8 mouse cellular contexts compared by ENCODE assay signal in genomic region chr9:35108916-35109315, GRCm38 (mm10). TPM values are rescaled to one million over a fixed set of nuclear protein-coding genes. Genes with fewer than 3 reads are reported as not detected.
DNase-seq lines count a peak whose midpoint lies in the region; ATAC-seq lines count a peak whose summit lies in the region.

No protein-coding gene starts in this region.

- H3K27me3 ChIP-seq in intestine, embryonic 16.5 days (replicated peaks; ENCODE audit: control insufficient read depth, insufficient read depth, low read length) = no peaks in the 10 kb centered on the region
- H3K27me3 ChIP-seq in liver, embryonic 12.5 days (replicated peaks) = no peaks in the 10 kb centered on the region

- H3K4me3 ChIP-seq in intestine, embryonic 16.5 days (ENCODE audit: low read length) = no peak overlapping the region
- H3K4me3 ChIP-seq in liver, embryonic 12.5 days = no peak overlapping the region

- H3K9me3 ChIP-seq in intestine, embryonic 16.5 days (ENCODE audit: control insufficient read depth, low read length) = no peaks in the 10 kb centered on the region
- H3K9me3 ChIP-seq in liver, embryonic 12.5 days (replicated peaks) = no peaks in the 10 kb centered on the region

- H3K27ac ChIP-seq in intestine, embryonic 16.5 days (ENCODE audit: low read length) = peak overlapping the region; percentile 23
- peak overlapping the region; percentile 76 for H3K27ac ChIP-seq in liver, embryonic 12.5 days

- no peak for ATAC-seq in intestine, embryonic 16.5 days
- no peak for ATAC-seq in liver, embryonic 12.5 days

- peaks cover 56% of the 10 kb centered on the region for H3K4me1 ChIP-seq in intestine, embryonic 16.5 days (ENCODE audit: control insufficient read depth, insufficient read depth, low read length)
- H3K4me1 ChIP-seq in liver, embryonic 12.5 days = peaks cover 97% of the 10 kb centered on the region

- no peak overlapping the region for H3K4me2 ChIP-seq in intestine, embryonic 16.5 days (ENCODE audit: low read depth, low read length)
- peak overlapping the region; percentile 44 for H3K4me2 ChIP-seq in liver, embryonic 12.5 days

- no peak overlapping the region for H3K9ac ChIP-seq in intestine, embryonic 16.5 days (ENCODE audit: low read depth, low read length)
- H3K9ac ChIP-seq in liver, embryonic 12.5 days = peak overlapping the region; percentile 55

- WGBS in intestine, embryonic 16.5 days = 47% methylated on average over 5 of the region's 5 CpGs
- 55% methylated on average over 5 of the region's 5 CpGs for WGBS in liver, embryonic 12.5 days (ENCODE audit: insufficient replicate concordance)

- H3K36me3 ChIP-seq in intestine, embryonic 16.5 days (ENCODE audit: control insufficient read depth, insufficient read depth, low read length) = no peaks in the 10 kb centered on the region
- H3K36me3 ChIP-seq in liver, embryonic 12.5 days = peaks cover 62% of the 10 kb centered on the region

- DNase-seq in adrenal gland, postnatal 10 days = peak; percentile 56
- no peak for DNase-seq in adrenal gland, postnatal 4 days (ENCODE audit: low spot score in 2 of 2)
- peak; percentile 63 for DNase-seq in cerebellum, adult 9-10 months
- DNase-seq in gastrocnemius, postnatal 10 days = peak; percentile 73
- peak; percentile 70 for DNase-seq in right cerebral cortex, postnatal 25 days
- DNase-seq in thymus, postnatal 4 days = no peak

RNA-seq across cellular contexts. Expression of gene St3gal4, which starts 10.2 kb away (rescaled TPM):
- total RNA-seq in adrenal gland, postnatal 10 days (2021) = 10 to 100 TPM; 39.2 to 40.2 TPM
- 10 to 100 TPM; 31.1 to 38.5 TPM for total RNA-seq in adrenal gland, postnatal 4 days (2021)
- total RNA-seq in gastrocnemius, postnatal 10 days (2021) = 10 to 100 TPM; 12.7 to 13.1 TPM
- 250 and 291 TPM in 2 replicates for polyA plus RNA-seq in intestine, embryonic 16.5 days (2015; fragmentation: Nextera tagmentation; extraction: Ambion mirVana)
- polyA plus RNA-seq in liver, embryonic 12.5 days (2016; fragmentation: Nextera tagmentation; extraction: Ambion mirVana) = 27.9 and 30.1 TPM in 2 replicates

Comparison
In these comparisons a context has a peak if more than half of its experiments do, and no peak if none do; other contexts are left out.
1. DNase-seq: peak in adrenal gland, postnatal 10 days (single experiment), cerebellum, adult 9-10 months (single experiment), gastrocnemius, postnatal 10 days (single experiment) and right cerebral cortex, postnatal 25 days (single experiment); none in adrenal gland, postnatal 4 days (0 of 2) and thymus, postnatal 4 days (single experiment).